Mouse (Mus musculus) embryo, embryonic 11 days (tissue): ENCODE measurements around the gene Pla2g3.
A peak's percentile ranks its signal among the peaks of the same experiment; 100 is the strongest.

ENCODE experiments used
- DNase-seq: peaks from one replicate; pipeline ENCODE4 v3.0.0-alpha.2; 2015

The Pla2g3 gene

GRCm38 (mm10) chr11:3487952-3488570 lies at the start of gene Pla2g3:
Gene Pla2g3 (plus strand): TSS chr11:3488284.
- peak; percentile 49 for DNase-seq

GRCm38 (mm10) chr11:3441696-3442443 lies 46.2 kb upstream of the Pla2g3 start:
- DNase-seq, result no peak

- DNase-seq, result no peak
These were observed 45.4 kb upstream of the Pla2g3 start for GRCm38 (mm10) chr11:3442677-3443076.

- DNase-seq, result no peak
These were observed 45.0 kb upstream of the Pla2g3 start for GRCm38 (mm10) chr11:3443091-3443490.

DNA sequence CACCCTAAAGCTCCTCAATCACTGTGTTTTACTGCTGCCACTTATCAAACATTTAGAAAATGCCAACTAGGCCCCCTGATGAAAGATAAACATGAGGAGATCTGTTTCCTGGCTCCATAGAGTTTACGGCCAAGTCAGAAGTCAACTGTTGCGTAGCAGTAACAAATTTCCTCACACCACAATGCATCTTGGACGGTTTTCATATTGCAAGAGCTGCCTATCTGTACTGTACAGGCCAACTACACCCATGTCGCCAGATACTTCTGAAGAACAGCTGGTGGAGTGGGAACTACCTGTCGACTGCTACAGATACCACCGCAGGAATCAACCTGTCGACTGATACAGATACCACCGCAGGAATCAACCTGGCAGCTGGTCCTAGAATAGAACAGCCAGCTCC lies 43.2 kb upstream of the Pla2g3 start:
- DNase-seq, result no peak

GRCm38 (mm10) chr11:3451701-3452163 lies 36.4 kb upstream of the Pla2g3 start:
- DNase-seq, result peak; percentile 41

DNA sequence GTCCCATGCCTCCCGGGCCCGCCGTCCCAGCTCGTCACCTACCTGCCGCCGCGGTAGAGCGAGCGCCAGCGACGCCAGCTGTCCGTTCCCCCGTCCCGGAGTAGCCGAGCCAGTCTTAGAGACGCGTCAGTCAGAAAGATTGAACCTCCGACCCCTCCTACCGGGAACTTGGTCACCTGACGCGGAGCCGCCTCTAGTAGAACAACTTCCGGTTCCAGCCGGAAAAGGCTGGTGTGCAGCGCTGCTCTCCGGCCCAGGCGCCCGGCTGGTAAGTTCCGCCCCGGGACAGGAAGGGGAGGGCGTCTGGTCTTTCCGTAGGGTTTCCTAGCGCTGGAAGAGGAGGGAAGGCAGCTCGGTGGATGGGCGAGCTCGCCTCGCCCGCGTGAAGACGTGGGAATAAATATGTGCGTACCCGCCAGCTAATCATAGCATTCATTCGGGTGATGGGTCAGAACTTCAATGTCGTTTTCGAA lies 35.9 kb upstream of the Pla2g3 start, which contains the start of gene Rnf185:
TSS of gene Rnf185 (minus strand) at position 197 of the 473 bp plus-strand sequence.
- peak; percentile 98 for DNase-seq

DNA sequence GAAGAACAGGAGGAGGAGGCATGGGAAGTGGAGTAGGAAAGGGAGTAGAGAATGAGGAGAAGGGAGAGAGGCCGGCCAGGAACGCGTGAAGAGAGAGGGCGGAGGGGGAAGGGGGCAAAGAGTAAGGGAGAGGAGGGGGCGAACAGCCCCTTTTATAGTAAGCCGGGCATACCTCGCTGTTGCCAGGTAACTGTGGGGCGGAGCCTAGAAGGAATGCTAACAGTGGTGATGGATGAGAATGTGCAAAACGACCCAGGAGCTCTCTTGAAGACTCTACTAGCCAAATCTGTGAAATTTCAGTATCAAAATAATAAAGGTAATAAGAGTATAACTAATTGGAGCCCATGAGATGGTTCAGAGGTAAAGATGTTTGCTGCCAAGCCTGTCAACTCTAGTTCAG lies 35.3 kb upstream of the Pla2g3 start:
- peak; percentile 67 for DNase-seq

DNA sequence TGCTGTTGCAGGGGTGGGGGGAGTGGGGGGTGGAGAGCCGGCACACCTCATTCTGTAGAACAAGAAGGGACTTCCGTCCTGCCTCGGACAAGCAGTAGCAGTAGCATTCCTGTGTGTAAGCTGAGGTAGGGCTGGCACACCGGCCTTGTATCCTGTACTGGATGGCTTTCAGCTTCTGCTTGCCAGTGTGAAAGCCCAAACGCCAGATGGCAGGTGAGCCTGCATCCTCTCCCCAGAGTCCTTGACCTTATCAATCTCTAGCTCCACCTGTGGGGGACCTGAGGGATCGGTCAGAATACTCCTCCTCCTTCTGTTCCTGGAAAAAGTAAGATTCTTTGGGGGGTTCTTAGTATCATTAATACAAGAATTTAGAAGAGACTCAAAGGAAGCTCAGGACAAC lies 34.6 kb upstream of the Pla2g3 start:
- no peak for DNase-seq

GRCm38 (mm10) chr11:3454506-3454905 lies 33.6 kb upstream of the Pla2g3 start:
- no peak for DNase-seq

DNA sequence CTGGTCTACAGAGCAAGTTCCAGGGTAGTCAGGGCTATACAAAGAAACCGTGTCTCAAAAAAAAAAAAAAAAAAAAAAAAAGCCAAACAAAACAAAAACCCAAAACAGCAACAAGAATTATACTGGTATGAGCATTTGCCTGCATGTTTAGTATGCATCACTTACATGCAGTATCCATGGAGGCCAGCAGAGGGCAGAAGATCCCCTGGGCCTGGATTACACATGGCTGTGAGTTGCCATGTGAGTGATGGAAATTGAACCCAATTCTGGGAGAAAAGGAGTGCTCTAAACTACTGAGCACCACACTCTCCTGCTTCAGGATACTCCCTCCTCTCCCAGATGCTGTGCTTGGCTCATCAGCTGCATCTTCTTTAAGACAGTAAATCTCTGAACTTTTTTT lies 31.7 kb upstream of the Pla2g3 start:
- peak; percentile 58 for DNase-seq

GRCm38 (mm10) chr11:3458428-3459104 lies 29.5 kb upstream of the Pla2g3 start:
- DNase-seq, result no peak

GRCm38 (mm10) chr11:3459105-3459468 lies 29.0 kb upstream of the Pla2g3 start:
- no peak for DNase-seq

DNA sequence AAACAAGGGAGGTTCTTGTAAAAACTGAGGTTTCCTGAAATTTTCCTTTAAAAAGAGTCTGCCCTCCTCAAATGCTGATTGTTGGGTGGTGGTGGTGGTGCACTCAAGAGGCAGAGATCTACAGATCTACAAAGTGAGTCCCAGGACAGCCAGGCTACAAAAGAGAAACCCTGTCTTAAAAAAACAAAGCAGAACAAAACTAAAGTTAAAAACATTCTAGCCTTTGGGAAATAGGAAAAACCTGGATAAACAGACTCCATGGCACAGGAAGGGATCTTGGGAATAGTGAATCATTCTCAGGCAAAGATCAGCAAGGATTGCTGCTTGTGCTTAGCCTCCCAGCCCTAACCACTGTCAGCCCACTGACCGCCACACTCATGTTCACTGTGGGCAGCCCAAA lies 25.2 kb upstream of the Pla2g3 start:
- DNase-seq, result no peak

GRCm38 (mm10) chr11:3471448-3471850 lies 16.6 kb upstream of the Pla2g3 start:
- no peak for DNase-seq

- DNase-seq, result peak; percentile 91
These were observed 15.6 kb upstream of the Pla2g3 start for GRCm38 (mm10) chr11:3472484-3472883.

GRCm38 (mm10) chr11:3474480-3475115 lies 13.5 kb upstream of the Pla2g3 start:
- no peak for DNase-seq

DNA sequence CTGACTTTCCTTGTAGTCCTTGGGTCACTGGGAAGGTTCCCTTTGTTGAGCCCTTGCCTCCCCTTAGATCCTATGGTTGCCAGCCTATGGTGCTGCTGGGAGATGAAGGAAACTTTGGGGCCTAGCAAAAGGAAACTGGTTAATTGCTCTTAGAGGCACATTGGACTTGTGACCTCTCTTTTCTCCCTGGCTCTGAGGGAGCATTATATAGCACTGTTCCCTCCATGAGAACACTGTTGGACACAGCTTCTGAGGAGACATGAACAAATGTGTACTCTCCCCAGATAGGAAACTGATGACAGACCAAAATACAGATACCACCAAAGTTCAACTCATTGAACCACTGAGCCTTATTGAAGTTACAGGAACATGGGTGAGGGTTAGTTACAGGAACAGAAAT lies 12.6 kb upstream of the Pla2g3 start:
- no peak for DNase-seq

GRCm38 (mm10) chr11:3483980-3484642 lies 4.0 kb upstream of the Pla2g3 start:
- DNase-seq, result no peak

DNA sequence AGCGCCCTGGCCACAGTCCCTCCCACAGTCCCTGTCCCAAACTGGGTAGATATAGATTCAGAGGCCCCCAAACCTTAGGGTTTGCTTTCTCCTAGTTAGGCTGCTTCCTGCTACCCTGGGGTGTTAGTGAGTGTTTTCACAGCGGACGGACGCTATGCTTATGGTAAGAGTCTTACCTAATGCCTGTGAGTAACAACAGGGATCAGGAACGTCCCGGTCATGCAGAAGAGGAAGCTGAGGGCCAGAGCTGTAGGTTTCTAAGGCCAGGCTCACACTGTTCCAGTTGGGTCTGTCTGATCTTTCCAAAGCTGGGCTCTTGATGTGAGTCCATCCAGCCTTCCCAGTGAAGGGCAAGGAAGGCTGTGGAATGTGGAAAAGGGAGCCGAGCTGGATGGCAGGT lies 1.7 kb upstream of the Pla2g3 start:
- DNase-seq, result no peak

GRCm38 (mm10) chr11:3489036-3489435 lies 952 bp downstream of the Pla2g3 start:
- DNase-seq, result no peak

DNA sequence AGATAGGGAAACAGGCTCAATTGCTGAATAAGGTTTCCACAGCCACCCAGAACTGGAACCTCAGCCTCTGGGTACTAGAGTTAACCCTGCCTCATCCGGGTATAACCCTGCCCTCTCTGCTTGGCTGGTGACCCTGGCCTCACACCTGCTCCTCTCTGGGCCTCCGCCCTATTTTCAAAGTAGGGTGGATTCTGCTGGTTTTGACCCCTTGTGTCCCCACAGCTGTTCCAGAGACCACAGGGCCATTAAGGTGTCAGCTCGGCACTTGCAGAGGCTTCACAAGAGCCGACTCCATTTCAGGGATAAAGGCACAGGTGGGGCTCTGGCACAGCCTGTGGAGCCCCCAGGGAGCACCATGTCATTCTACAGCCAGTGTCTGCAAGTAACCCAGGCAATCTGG lies 4.7 kb downstream of the Pla2g3 start:
- no peak for DNase-seq

GRCm38 (mm10) chr11:3494857-3495256 lies 6.8 kb downstream of the Pla2g3 start:
- no peak for DNase-seq
